Mouse (Mus musculus) heart, adult 2 months (tissue): ENCODE data around the gene Mxd4.

Source experiments
- CTCF ChIP-seq: fragments of 200-600 bp; IDR thresholded peaks from 2 replicates; pipeline ENCODE4 v1.8.1; 2022; ENCODE audit warnings: antibody characterized with exemption, mild to moderate bottlenecking, moderate library complexity
- EP300 ChIP-seq: fragments of 200-500 bp; IDR thresholded peaks from 2 replicates; pipeline ENCODE4 v1.6.1; 2011; ENCODE audit warnings: low read depth, low read length, control low read depth; ENCODE audit not compliant: insufficient read depth
- POLR2A ChIP-seq: fragments of 200-500 bp; IDR thresholded peaks from 2 replicates; pipeline ENCODE4 v1.6.1; 2011; ENCODE audit warnings: mild to moderate bottlenecking, low read depth, low read length, control low read depth; ENCODE audit not compliant: insufficient read depth

DNA sequence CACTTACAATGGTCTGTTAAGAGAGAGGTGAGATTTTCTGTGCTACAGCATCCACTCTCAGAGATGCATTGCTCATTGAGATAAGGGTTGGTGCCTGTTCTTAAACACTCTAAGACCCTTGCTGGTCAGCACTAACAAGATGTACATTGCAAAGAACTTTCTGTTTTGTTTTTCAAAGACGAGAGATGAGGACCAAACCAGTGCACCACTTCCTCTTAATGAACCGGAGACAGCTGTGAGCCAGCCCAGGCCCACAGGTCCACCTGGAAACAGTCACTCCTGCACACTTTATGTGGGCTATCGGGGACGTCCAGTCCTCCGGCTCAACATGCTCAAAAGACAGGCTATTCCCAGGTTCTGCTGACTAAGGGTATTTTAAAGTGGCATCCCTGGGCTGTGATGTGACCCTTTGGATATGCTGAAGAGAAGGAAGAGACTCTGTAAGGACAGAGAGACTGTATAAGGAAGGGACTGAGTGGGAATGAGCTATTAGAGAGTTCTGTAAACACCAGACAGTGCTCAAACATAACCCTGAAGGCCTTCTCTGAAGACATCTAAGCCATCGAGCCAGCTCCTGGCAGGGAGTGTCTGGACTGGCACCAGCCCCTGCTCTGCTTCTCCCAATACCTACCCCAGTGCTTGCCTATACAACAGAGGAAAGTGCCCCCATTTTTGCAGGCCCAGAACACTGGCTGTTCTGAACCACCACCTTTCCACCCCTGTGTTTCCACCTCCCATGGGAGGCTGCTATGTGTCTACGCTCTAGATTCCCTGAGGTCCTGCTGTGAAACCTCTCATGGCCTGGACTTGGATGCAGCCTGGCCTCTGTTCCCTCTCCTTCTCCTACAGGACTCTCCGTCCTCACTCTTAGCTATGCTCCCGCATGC, 43.3 kb upstream of the Mxd4 start:
- TF ChIP-seq POLR2A = no peak
- no peak for TF ChIP-seq EP300
- no peak for TF ChIP-seq CTCF
